Mouse (Mus musculus) spleen, adult 2 months (tissue): Measurements from ENCODE around the gene Slc46a3. TPM values are rescaled to one million over a fixed set of nuclear protein-coding genes. Genes with fewer than 3 reads are reported as not detected.

Experiments used
- DNase-seq, 2 experiments: peaks; one replicate each; pipeline versions ENCODE4 v3.0.0 to v3.0.0-alpha.2; 2012 to 2021; ENCODE audit warnings: low spot score in 2 of 2, low read depth in 1 of 2
- H3K27ac ChIP-seq: fragments of 200-500 bp; 2 replicates; pipeline ENCODE4 v1.5.1; 2012; ENCODE audit warnings: low read length, inconsistent platforms; ENCODE audit not compliant: insufficient read depth
- H3K27me3 ChIP-seq: fragments of 200-500 bp; 2 replicates; pipeline ENCODE4 v1.6.1; 2012; ENCODE audit warnings: mild to moderate bottlenecking, moderate library complexity, low read length, inconsistent platforms; ENCODE audit not compliant: control insufficient read depth, insufficient read depth
- H3K36me3 ChIP-seq: fragments of 200-500 bp; 2 replicates; pipeline ENCODE4 v1.6.1; 2012; ENCODE audit warnings: mild to moderate bottlenecking, low read length, inconsistent platforms; ENCODE audit not compliant: control insufficient read depth, insufficient read depth
- H3K4me1 ChIP-seq: fragments of 200-500 bp; 2 replicates; pipeline ENCODE4 v1.6.1; 2011; ENCODE audit warnings: inconsistent platforms; ENCODE audit not compliant: control insufficient read depth, insufficient read depth, insufficient read length
- H3K4me3 ChIP-seq: fragments of 200-500 bp; 2 replicates; pipeline ENCODE4 v1.5.1; 2011; ENCODE audit warnings: mild to moderate bottlenecking, inconsistent platforms; ENCODE audit not compliant: insufficient read depth, insufficient read length; ENCODE audit errors: extremely low read depth
- CTCF ChIP-seq: fragments of 200-500 bp; IDR thresholded peaks from 2 replicates; pipeline ENCODE4 v1.5.1; 2011; ENCODE audit warnings: mild to moderate bottlenecking, inconsistent platforms; ENCODE audit not compliant: insufficient read depth, insufficient read length, insufficient replicate concordance; ENCODE audit errors: extremely low read depth
- POLR2A ChIP-seq: fragments of 200-500 bp; IDR thresholded peaks from 2 replicates; pipeline ENCODE4 v1.6.1; 2011; ENCODE audit warnings: low read depth, low read length, inconsistent platforms
- WGBS: fragments of 180-500 bp; shearing (Covaris S2); methylation state at CpG from one replicate; pipeline ENCODE4 v1.1.7; 2018; 5-methylcytosine and 5-hydroxymethylcytosine counted together
- polyA plus RNA-seq: library from polyadenylated mRNA; depleted of rRNA; stranded (reverse); fragments of >200 nt; gene quantifications from 2 replicates; pipeline ENCODE4 v1.2.3, GENCODE M21; 2012; rRNA removed

The Slc46a3 gene
- 98.0 and 117 TPM in 2 replicates for polyA plus RNA-seq

- Histone ChIP-seq H3K4me1 (peaks cover 11% of the 10 kb centered on the region; the same call in 1 of the 2 replicates), H3K27ac (peak within 1 kb of the TSS; percentile 80), H3K4me3 (peak within 1 kb of the TSS; percentile 80), H3K36me3 (no peaks in the 10 kb centered on the region), H3K27me3 (no peaks in the 10 kb centered on the region)
- WGBS = under 1% methylated on average over 47 of the region's 47 CpGs
- peak; percentile 87 to 89 for DNase-seq
- peak; percentile 3; the same call in 1 of the 2 replicates for TF ChIP-seq CTCF
- peak; percentile 33 for TF ChIP-seq POLR2A
These were observed at the start of gene Slc46a3 for GRCm38 (mm10) chr5:147894455-147895076. Slc46a3 (minus strand) TSS chr5:147894815.

GRCm38 (mm10) chr5:147939226-147939625 lies 44.6 kb upstream of the Slc46a3 start:
- Histone ChIP-seq H3K27me3 (no peaks in the 10 kb centered on the region), H3K36me3 (no peaks in the 10 kb centered on the region), H3K4me1 (no peaks in the 10 kb centered on the region), H3K27ac (no peak overlapping the region), H3K4me3 (no peak overlapping the region)
- TF ChIP-seq POLR2A = no peak
- no peak for TF ChIP-seq CTCF
- DNase-seq = no peak
- WGBS = 30% methylated on average over 5 of the region's 5 CpGs

GRCm38 (mm10) chr5:147935096-147935495 lies 40.5 kb upstream of the Slc46a3 start:
- WGBS = 84% methylated on average over 13 of the region's 13 CpGs
- no peak for TF ChIP-seq CTCF

GRCm38 (mm10) chr5:147928668-147929497 lies 34.3 kb upstream of the Slc46a3 start:
- 74% methylated on average over 7 of the region's 7 CpGs for WGBS
- no peak overlapping the region for H3K4me3 ChIP-seq
- DNase-seq = no peak

More at GRCm38 (mm10) chr5:147935096-147935495, 40.5 kb upstream of the Slc46a3 start:
- DNase-seq = no peak
- no peak overlapping the region for H3K4me3 ChIP-seq
- H3K27ac ChIP-seq = no peak overlapping the region
- H3K27me3 ChIP-seq = no peaks in the 10 kb centered on the region
- no peaks in the 10 kb centered on the region for H3K4me1 ChIP-seq
- H3K36me3 ChIP-seq = no peaks in the 10 kb centered on the region

GRCm38 (mm10) chr5:147925935-147926604 lies 31.5 kb upstream of the Slc46a3 start:
- TF ChIP-seq CTCF = peak; percentile 1; the same call in 1 of the 2 replicates
- no peak for TF ChIP-seq POLR2A
- DNase-seq = no peak
- WGBS = 71% methylated on average over 15 of the region's 15 CpGs

More at GRCm38 (mm10) chr5:147928668-147929497, 34.3 kb upstream of the Slc46a3 start:
- TF ChIP-seq CTCF (no peak), POLR2A (no peak)
- Histone ChIP-seq H3K36me3 (no peaks in the 10 kb centered on the region), H3K27me3 (no peaks in the 10 kb centered on the region), H3K4me1 (no peaks in the 10 kb centered on the region), H3K27ac (no peak overlapping the region)

GRCm38 (mm10) chr5:147924621-147925020 lies 30.0 kb upstream of the Slc46a3 start:
- DNase-seq = no peak
- H3K4me1 ChIP-seq = no peaks in the 10 kb centered on the region
- TF ChIP-seq POLR2A = no peak
- TF ChIP-seq CTCF = no peak
- no peaks in the 10 kb centered on the region for H3K27me3 ChIP-seq
- no peaks in the 10 kb centered on the region for H3K36me3 ChIP-seq
- H3K27ac ChIP-seq = no peak overlapping the region
- WGBS = 85% methylated on average over 5 of the region's 5 CpGs
- no peak overlapping the region for H3K4me3 ChIP-seq

More at GRCm38 (mm10) chr5:147925935-147926604, 31.5 kb upstream of the Slc46a3 start:
- Histone ChIP-seq H3K4me3 (no peak overlapping the region), H3K27me3 (no peaks in the 10 kb centered on the region), H3K4me1 (no peaks in the 10 kb centered on the region), H3K36me3 (no peaks in the 10 kb centered on the region), H3K27ac (no peak overlapping the region)
